Mouse (Mus musculus) forebrain, embryonic 12.5 days (tissue): Measurements from ENCODE around the gene Wbp1l. TPM values are rescaled to one million over a fixed set of nuclear protein-coding genes. Genes with fewer than 3 reads are reported as not detected.

ENCODE experiments used
- ATAC-seq: fragments of 200-750 bp; cut with Nextera tagmentation; 2 replicates; pipeline ENCODE4 v1.8.0; 2017; ENCODE audit warnings: moderate TSS enrichment; ENCODE audit not compliant: low FRiP score
- H3K27ac ChIP-seq: fragments of 300-500 bp; sonication (generic); 2 replicates; pipeline ENCODE4 v1.5.1; 2016; ENCODE audit warnings: mild to moderate bottlenecking
- H3K27me3 ChIP-seq: fragments of 300-500 bp; sonication (generic); 2 replicates; pipeline ENCODE4 v1.6.1; 2016; ENCODE audit warnings: mild to moderate bottlenecking
- H3K36me3 ChIP-seq: fragments of 300-500 bp; sonication (generic); replicated peaks from 2 replicates; pipeline ENCODE4 v1.6.1; 2016; ENCODE audit warnings: mild to moderate bottlenecking
- H3K4me1 ChIP-seq: fragments of 300-500 bp; sonication (generic); 2 replicates; pipeline ENCODE4 v1.6.1; 2016
- H3K4me2 ChIP-seq: fragments of 300-500 bp; sonication (generic); 2 replicates; pipeline ENCODE4 v1.6.1; 2016; ENCODE audit warnings: mild to moderate bottlenecking, moderate library complexity
- H3K4me3 ChIP-seq: fragments of 300-500 bp; sonication (generic); replicated peaks from 2 replicates; pipeline ENCODE4 v1.5.1; 2016; ENCODE audit warnings: mild to moderate bottlenecking
- H3K9ac ChIP-seq: fragments of 300-500 bp; sonication (generic); 2 replicates; pipeline ENCODE4 v1.6.1; 2016; ENCODE audit warnings: mild to moderate bottlenecking
- H3K9me3 ChIP-seq: fragments of 300-500 bp; sonication (generic); 2 replicates; pipeline ENCODE4 v1.6.1; 2016
- WGBS: fragments of 180-500 bp; shearing (Covaris S2); methylation state at CpG from one replicate; pipeline ENCODE4 v1.1.7; 2016; 5-methylcytosine and 5-hydroxymethylcytosine counted together
- polyA plus RNA-seq: library from polyadenylated mRNA; unstranded; fragments of >200 nt; fragmentation: Nextera tagmentation; extraction: Ambion mirVana; gene quantifications from 2 replicates; pipeline ENCODE4 v1.2.1, GENCODE M21; 2016

Wbp1l gene
- polyA plus RNA-seq, 1 experiment from 2014 or later = 43.2 TPM

GRCm38 (mm10) chr19:46640780-46641179 lies 41.9 kb downstream of the Wbp1l start:
- Histone ChIP-seq H3K27me3 (no peaks in the 10 kb centered on the region), H3K4me2 (no peak overlapping the region), H3K4me3 (no peak overlapping the region), H3K9ac (no peak overlapping the region), H3K9me3 (no peaks in the 10 kb centered on the region), H3K36me3 (peaks cover 7% of the 10 kb centered on the region), H3K27ac (0 out of 2 replicates have a peak overlapping the region, but pooled peaks have one; percentile 2), H3K4me1 (peaks cover 51% of the 10 kb centered on the region)
- 93% methylated on average over 8 of the region's 8 CpGs for WGBS
- no peak for ATAC-seq

GRCm38 (mm10) chr19:46641420-46642085 lies 42.7 kb downstream of the Wbp1l start:
- WGBS = 66% methylated on average over 19 of the region's 19 CpGs
- H3K4me3 ChIP-seq = no peak overlapping the region
- H3K27me3 ChIP-seq = no peaks in the 10 kb centered on the region
- peak overlapping the region; percentile 71 for H3K27ac ChIP-seq
- H3K9ac ChIP-seq = no peak overlapping the region
- peaks cover 51% of the 10 kb centered on the region for H3K4me1 ChIP-seq
- peaks cover 12% of the 10 kb centered on the region for H3K36me3 ChIP-seq
- no peaks in the 10 kb centered on the region for H3K9me3 ChIP-seq
- H3K4me2 ChIP-seq = no peak overlapping the region
- ATAC-seq = no peak

GRCm38 (mm10) chr19:46642136-46642753 lies 43.4 kb downstream of the Wbp1l start:
- no peak for ATAC-seq
- Histone ChIP-seq H3K9me3 (no peaks in the 10 kb centered on the region), H3K27ac (peak overlapping the region; percentile 71), H3K4me3 (no peak overlapping the region), H3K36me3 (peaks cover 17% of the 10 kb centered on the region), H3K27me3 (no peaks in the 10 kb centered on the region), H3K9ac (no peak overlapping the region), H3K4me2 (no peak overlapping the region), H3K4me1 (peaks cover 51% of the 10 kb centered on the region)
- 68% methylated on average over 22 of the region's 22 CpGs for WGBS

- WGBS = 87% methylated on average over 5 of the region's 5 CpGs
- Histone ChIP-seq H3K9ac (no peak overlapping the region), H3K36me3 (peaks cover 16% of the 10 kb centered on the region), H3K27me3 (no peaks in the 10 kb centered on the region), H3K27ac (no peak overlapping the region), H3K4me3 (no peak overlapping the region), H3K4me1 (peaks cover 51% of the 10 kb centered on the region), H3K4me2 (no peak overlapping the region), H3K9me3 (no peaks in the 10 kb centered on the region)
- no peak for ATAC-seq
Measured at GRCm38 (mm10) chr19:46643236-46643635, 44.4 kb downstream of the Wbp1l start.

- Histone ChIP-seq H3K4me3 (no peak overlapping the region), H3K4me1 (peaks cover 51% of the 10 kb centered on the region), H3K4me2 (no peak overlapping the region), H3K27ac (peak overlapping the region; percentile 51; the same call in 1 of the 2 replicates), H3K9me3 (no peaks in the 10 kb centered on the region), H3K27me3 (no peaks in the 10 kb centered on the region), H3K36me3 (peaks cover 20% of the 10 kb centered on the region), H3K9ac (no peak overlapping the region)
- WGBS = 77% methylated on average over 10 of the region's 10 CpGs
- no peak for ATAC-seq
Measured at GRCm38 (mm10) chr19:46644343-46644792, 45.5 kb downstream of the Wbp1l start.

- Histone ChIP-seq H3K27ac (peak overlapping the region; percentile 51), H3K9me3 (no peaks in the 10 kb centered on the region), H3K9ac (no peak overlapping the region), H3K27me3 (no peaks in the 10 kb centered on the region), H3K36me3 (peaks cover 20% of the 10 kb centered on the region), H3K4me1 (peaks cover 53% of the 10 kb centered on the region), H3K4me2 (no peak overlapping the region), H3K4me3 (no peak overlapping the region)
- WGBS = 40% methylated on average over 12 of the region's 12 CpGs
- ATAC-seq = no peak
Measured at GRCm38 (mm10) chr19:46644793-46645602, 46.1 kb downstream of the Wbp1l start.

- H3K4me3 ChIP-seq = no peak overlapping the region
- no peak overlapping the region for H3K4me2 ChIP-seq
- no peak overlapping the region for H3K27ac ChIP-seq
- no peaks in the 10 kb centered on the region for H3K27me3 ChIP-seq
- peaks cover 20% of the 10 kb centered on the region for H3K36me3 ChIP-seq
- WGBS = 82% methylated on average over 12 of the region's 12 CpGs
- H3K9ac ChIP-seq = no peak overlapping the region
- no peaks in the 10 kb centered on the region for H3K9me3 ChIP-seq
- no peak for ATAC-seq
- peaks cover 48% of the 10 kb centered on the region for H3K4me1 ChIP-seq
Measured at GRCm38 (mm10) chr19:46646041-46646481, 47.2 kb downstream of the Wbp1l start.

GRCm38 (mm10) chr19:46647254-46647653 lies 48.4 kb downstream of the Wbp1l start:
- Histone ChIP-seq H3K36me3 (peaks cover 25% of the 10 kb centered on the region), H3K27me3 (no peaks in the 10 kb centered on the region), H3K4me2 (no peak overlapping the region), H3K4me1 (peaks cover 36% of the 10 kb centered on the region), H3K27ac (no peak overlapping the region), H3K9me3 (no peaks in the 10 kb centered on the region), H3K4me3 (no peak overlapping the region), H3K9ac (no peak overlapping the region)
- 82% methylated on average over 3 of the region's 3 CpGs for WGBS
- ATAC-seq = no peak

GRCm38 (mm10) chr19:46647850-46648249 lies 49.0 kb downstream of the Wbp1l start:
- H3K36me3 ChIP-seq = peaks cover 30% of the 10 kb centered on the region
- no peak overlapping the region for H3K4me2 ChIP-seq
- no peaks in the 10 kb centered on the region for H3K27me3 ChIP-seq
- ATAC-seq = no peak
- H3K9ac ChIP-seq = no peak overlapping the region
- H3K9me3 ChIP-seq = no peaks in the 10 kb centered on the region
- no peak overlapping the region for H3K27ac ChIP-seq
- WGBS = 89% methylated on average over 8 of the region's 8 CpGs
- peaks cover 32% of the 10 kb centered on the region for H3K4me1 ChIP-seq
- H3K4me3 ChIP-seq = no peak overlapping the region

GRCm38 (mm10) chr19:46648565-46648964 lies 49.7 kb downstream of the Wbp1l start:
- Histone ChIP-seq H3K9ac (no peak overlapping the region), H3K36me3 (peaks cover 37% of the 10 kb centered on the region), H3K9me3 (no peaks in the 10 kb centered on the region), H3K4me2 (no peak overlapping the region), H3K27me3 (no peaks in the 10 kb centered on the region), H3K27ac (no peak overlapping the region), H3K4me3 (no peak overlapping the region), H3K4me1 (peaks cover 27% of the 10 kb centered on the region)
- ATAC-seq = no peak
- 96% methylated on average over 14 of the region's 14 CpGs for WGBS

GRCm38 (mm10) chr19:46653188-46653587 lies 54.3 kb downstream of the Wbp1l start:
- H3K4me2 ChIP-seq = no peak overlapping the region
- H3K27ac ChIP-seq = no peak overlapping the region
- ATAC-seq = no peak
- H3K27me3 ChIP-seq = no peaks in the 10 kb centered on the region
- H3K4me3 ChIP-seq = no peak overlapping the region
- 91% methylated on average over 5 of the region's 5 CpGs for WGBS
- no peak overlapping the region for H3K9ac ChIP-seq
- H3K36me3 ChIP-seq = peaks cover 66% of the 10 kb centered on the region
- H3K9me3 ChIP-seq = no peaks in the 10 kb centered on the region
- H3K4me1 ChIP-seq = peaks cover 3% of the 10 kb centered on the region; the same call in 1 of the 2 replicates

- H3K4me1 ChIP-seq = peaks cover 3% of the 10 kb centered on the region; the same call in 1 of the 2 replicates
- H3K27me3 ChIP-seq = no peaks in the 10 kb centered on the region
- no peak overlapping the region for H3K4me2 ChIP-seq
- no peak overlapping the region for H3K27ac ChIP-seq
- H3K9ac ChIP-seq = no peak overlapping the region
- no peaks in the 10 kb centered on the region for H3K9me3 ChIP-seq
- peaks cover 63% of the 10 kb centered on the region for H3K36me3 ChIP-seq
- H3K4me3 ChIP-seq = no peak overlapping the region
- no peak for ATAC-seq
- 92% methylated on average over 14 of the region's 14 CpGs for WGBS
Measured at GRCm38 (mm10) chr19:46653616-46654235, 54.8 kb downstream of the Wbp1l start.
